Mouse (Mus musculus) testis, adult 2 months (tissue): ENCODE results near the gene Gm37240.

Source experiments
- CTCF ChIP-seq: fragments of 200-500 bp; IDR thresholded peaks from 2 replicates; pipeline ENCODE4 v1.5.1; 2012; ENCODE audit warnings: low read depth, mild to moderate bottlenecking, inconsistent platforms, low read length, moderate library complexity; ENCODE audit not compliant: control insufficient read depth, insufficient read depth, insufficient replicate concordance
- POLR2A ChIP-seq: fragments of 200-500 bp; IDR thresholded peaks from 2 replicates; pipeline ENCODE4 v1.6.1; 2012; ENCODE audit warnings: low read depth, mild to moderate bottlenecking, inconsistent platforms, low read length, moderate library complexity; ENCODE audit not compliant: control insufficient read depth

- TF ChIP-seq CTCF (no peak), POLR2A (no peak)
Measured at GRCm38 (mm10) chr3:85339269-85339820, 548.0 kb downstream of the Gm37240 start.
